Mouse (Mus musculus) kidney, embryonic 14.5 days (tissue): ENCODE measurements around the gene Nelfa. TPM values are rescaled to one million over a fixed set of nuclear protein-coding genes. Genes with fewer than 3 reads are reported as not detected.
A peak's percentile ranks its signal among the peaks of the same experiment; 100 is the strongest.
"Not testable (repeated sequence)": the region's sequence is repeated elsewhere in the genome, so short reads cannot be mapped to it uniquely, and the experiment has no call there.

Experiments used
- ATAC-seq: fragments of 200-750 bp; cut with Nextera tagmentation; 2 replicates; pipeline ENCODE4 v1.8.0; 2017; ENCODE audit warnings: moderate number of reproducible peaks, mild to moderate bottlenecking, moderate TSS enrichment, moderate library complexity; ENCODE audit not compliant: low FRiP score, low TSS enrichment
- H3K27ac ChIP-seq: fragments of 300-500 bp; sonication (generic); 2 replicates; pipeline ENCODE4 v1.5.1; 2014; ENCODE audit warnings: low read depth, mild to moderate bottlenecking, low read length, moderate library complexity, mixed read lengths
- H3K27me3 ChIP-seq: fragments of 300-500 bp; sonication (generic); 2 replicates; pipeline ENCODE4 v1.6.1; 2014; ENCODE audit warnings: mild to moderate bottlenecking, low read length; ENCODE audit not compliant: control insufficient read depth, insufficient read depth
- H3K36me3 ChIP-seq: fragments of 300-500 bp; sonication (generic); 2 replicates; pipeline ENCODE4 v1.6.1; 2014; ENCODE audit warnings: low read length, mixed read lengths; ENCODE audit not compliant: control insufficient read depth, insufficient read depth
- H3K4me1 ChIP-seq: fragments of 300-500 bp; sonication (generic); 2 replicates; pipeline ENCODE4 v1.6.1; 2014; ENCODE audit warnings: low read length, mixed read lengths; ENCODE audit not compliant: control insufficient read depth, insufficient read depth
- H3K4me2 ChIP-seq: fragments of 300-500 bp; sonication (generic); replicated peaks from 2 replicates; pipeline ENCODE4 v1.6.1; 2014; ENCODE audit warnings: low read depth, mild to moderate bottlenecking, low read length
- H3K4me3 ChIP-seq: fragments of 300-500 bp; sonication (generic); 2 replicates; pipeline ENCODE4 v1.5.1; 2014; ENCODE audit warnings: mild to moderate bottlenecking, low read length
- H3K9ac ChIP-seq: fragments of 300-500 bp; sonication (generic); 2 replicates; pipeline ENCODE4 v1.6.1; 2014; ENCODE audit warnings: low read depth, mild to moderate bottlenecking, low read length, moderate library complexity
- H3K9me3 ChIP-seq: fragments of 300-500 bp; sonication (generic); 2 replicates; pipeline ENCODE4 v1.6.1; 2016; ENCODE audit warnings: low read length; ENCODE audit not compliant: control insufficient read depth
- WGBS: fragments of 180-500 bp; shearing (Covaris S2); extraction: QIAGEN DNeasy Blood & Tissue Kit; methylation state at CpG from one replicate; pipeline ENCODE4 v1.1.7; 2014; 5-methylcytosine and 5-hydroxymethylcytosine counted together
- polyA plus RNA-seq: library from polyadenylated mRNA; unstranded; fragments of >200 nt; fragmentation: Nextera tagmentation; extraction: Ambion mirVana; gene quantifications from 2 replicates; pipeline ENCODE4 v1.2.1, GENCODE M21; 2014

Nelfa gene
- polyA plus RNA-seq, 1 experiment from 2014 or later, result 60.3 TPM

GRCm38 (mm10) chr5:33953471-33954185 is 17.4 kb upstream of the Nelfa start:
- Histone ChIP-seq H3K9ac (no peak overlapping the region), H3K27ac (no peak overlapping the region), H3K4me3 (no peak overlapping the region), H3K4me1 (no peaks in the 10 kb centered on the region), H3K36me3 (no peaks in the 10 kb centered on the region), H3K9me3 (peaks cover 21% of the 10 kb centered on the region), H3K27me3 (no peaks in the 10 kb centered on the region), H3K4me2 (no peak overlapping the region)
- ATAC-seq, result no peak
- WGBS, result 91% methylated on average over 17 of the region's 17 CpGs

DNA sequence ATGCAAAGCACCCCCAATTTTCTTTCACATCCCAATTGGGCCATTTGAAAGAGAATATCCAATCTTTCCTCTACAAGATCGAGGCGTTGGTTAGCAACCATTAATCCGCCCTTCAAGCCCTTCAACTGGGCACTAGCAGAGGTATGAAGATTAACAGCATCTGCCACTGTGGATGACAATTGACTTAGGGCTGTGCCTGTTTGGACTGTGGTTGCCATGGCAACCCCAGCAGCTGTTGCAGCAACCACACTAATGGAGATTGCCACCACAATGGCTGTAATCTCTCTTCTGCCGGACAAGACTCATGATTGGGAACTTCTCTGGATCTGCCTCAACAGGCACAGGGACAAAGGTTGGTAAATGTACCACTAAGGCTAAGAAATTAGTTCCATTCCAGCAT is 12.1 kb upstream of the Nelfa start:
- ATAC-seq, result no peak
- WGBS, result 93% methylated on average over 4 of the region's 4 CpGs

DNA sequence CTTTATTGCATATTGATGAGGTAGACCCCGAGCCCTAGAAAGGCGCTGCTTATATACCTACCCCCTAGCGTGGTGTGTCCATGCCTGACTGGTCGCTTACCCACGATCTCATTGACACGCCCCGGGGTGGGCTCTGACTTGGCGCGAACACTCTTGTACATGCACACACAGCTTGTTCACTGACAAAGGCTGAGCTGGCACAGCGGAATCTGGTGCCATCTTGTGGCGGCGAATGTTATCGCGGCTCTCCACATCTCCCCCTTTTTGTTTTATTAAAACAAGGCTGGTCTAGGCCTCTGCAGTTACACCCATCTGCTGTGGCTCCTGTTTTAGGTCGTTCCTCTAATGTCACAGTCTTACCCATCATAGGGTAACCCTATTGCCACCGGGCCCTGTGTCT is 10.8 kb upstream of the Nelfa start:
- not testable (repeated sequence) for H3K36me3 ChIP-seq, H3K27me3 ChIP-seq, H3K4me1 ChIP-seq, ATAC-seq, H3K4me2 ChIP-seq, H3K9ac ChIP-seq, H3K4me3 ChIP-seq, H3K27ac ChIP-seq
- 88% methylated on average over 16 of the region's 16 CpGs for WGBS
- peaks cover 20% of the 10 kb centered on the region for H3K9me3 ChIP-seq

More for the DNA sequence above, 12.1 kb upstream of the Nelfa start:
- Histone ChIP-seq H3K4me2 (no peak overlapping the region), H3K9ac (no peak overlapping the region), H3K9me3 (peaks cover 20% of the 10 kb centered on the region), H3K27ac (no peak overlapping the region), H3K4me3 (no peak overlapping the region), H3K27me3 (no peaks in the 10 kb centered on the region), H3K36me3 (no peaks in the 10 kb centered on the region), H3K4me1 (no peaks in the 10 kb centered on the region)

DNA sequence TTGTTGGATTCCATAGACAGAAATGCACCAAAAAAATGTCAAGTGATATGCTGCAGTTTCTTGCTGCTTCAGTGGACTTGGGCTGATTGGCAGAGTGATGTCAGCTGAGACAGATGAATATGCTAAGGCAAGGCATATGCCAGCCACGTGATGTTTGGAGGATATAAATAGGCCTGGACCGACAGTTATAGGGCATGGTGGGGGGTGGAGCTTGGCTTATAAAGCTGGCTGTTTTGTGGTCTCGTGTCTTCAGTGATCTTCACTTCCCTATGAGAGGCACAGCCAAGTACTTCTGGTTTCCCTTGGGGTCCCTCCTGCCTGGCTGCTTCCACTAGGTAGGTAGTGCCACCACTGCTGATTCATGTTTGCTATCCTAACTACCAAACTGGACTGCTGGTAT is 2.2 kb upstream of the Nelfa start:
- Histone ChIP-seq H3K4me1 (peaks cover 11% of the 10 kb centered on the region; the same call in 1 of the 2 replicates), H3K36me3 (no peaks in the 10 kb centered on the region; the same call in 1 of the 2 replicates), H3K27ac (no peak overlapping the region), H3K4me2 (no peak overlapping the region), H3K4me3 (no peak overlapping the region), H3K9ac (no peak overlapping the region), H3K27me3 (no peaks in the 10 kb centered on the region), H3K9me3 (peaks cover 21% of the 10 kb centered on the region)
- WGBS, result 93% methylated on average over 3 of the region's 3 CpGs
- no peak for ATAC-seq

GRCm38 (mm10) chr5:33937230-33937629 is 1.0 kb upstream of the Nelfa start:
- no peak overlapping the region for H3K27ac ChIP-seq
- H3K4me1 ChIP-seq, result peaks cover 11% of the 10 kb centered on the region; the same call in 1 of the 2 replicates
- WGBS, result 98% methylated on average over 2 of the region's 2 CpGs
- no peaks in the 10 kb centered on the region for H3K27me3 ChIP-seq
- H3K4me3 ChIP-seq, result no peak overlapping the region
- H3K9me3 ChIP-seq, result peaks cover 20% of the 10 kb centered on the region
- ATAC-seq, result no peak
- H3K9ac ChIP-seq, result no peak overlapping the region
- no peaks in the 10 kb centered on the region; the same call in 1 of the 2 replicates for H3K36me3 ChIP-seq
- peak overlapping the region; percentile 52 for H3K4me2 ChIP-seq

DNA sequence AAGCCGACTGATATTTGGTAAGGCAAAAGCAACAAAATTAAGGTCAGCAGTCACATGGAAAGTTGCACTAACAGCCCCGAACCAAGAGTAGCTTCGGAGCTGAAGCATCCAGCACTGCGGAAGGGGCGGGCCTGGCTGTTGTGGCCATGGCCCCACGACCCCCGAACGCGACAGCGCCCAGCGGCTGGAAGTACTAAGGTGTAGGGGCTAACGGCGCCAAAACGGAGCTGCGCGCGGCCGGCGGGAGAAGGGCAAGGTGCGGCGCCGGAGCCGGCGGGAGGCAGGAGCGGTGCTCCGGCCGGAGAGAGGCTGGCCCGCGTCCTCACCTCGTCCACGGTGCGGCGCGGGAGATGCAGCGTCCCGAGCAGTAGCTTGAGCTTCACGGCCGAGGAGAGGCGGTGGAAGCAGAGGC is 507 bp downstream of the Nelfa start:
- H3K36me3 ChIP-seq, result peaks cover 5% of the 10 kb centered on the region; the same call in 1 of the 2 replicates
- peaks cover 11% of the 10 kb centered on the region for H3K9me3 ChIP-seq
- H3K4me1 ChIP-seq, result peaks cover 11% of the 10 kb centered on the region; the same call in 1 of the 2 replicates
- WGBS, result under 1% methylated on average over 39 of the region's 39 CpGs
- peak overlapping the region; percentile 55 for H3K4me2 ChIP-seq
- H3K27ac ChIP-seq, result peak overlapping the region; percentile 84
- H3K4me3 ChIP-seq, result peak overlapping the region; percentile 84
- peak overlapping the region; percentile 92 for H3K9ac ChIP-seq
- H3K27me3 ChIP-seq, result no peaks in the 10 kb centered on the region
- ATAC-seq, result peak; percentile 68; the same call in 1 of the 2 replicates

GRCm38 (mm10) chr5:33934877-33935276 is 1.3 kb downstream of the Nelfa start:
- Histone ChIP-seq H3K9me3 (peaks cover 5% of the 10 kb centered on the region), H3K36me3 (peaks cover 10% of the 10 kb centered on the region), H3K4me3 (peak overlapping the region; percentile 84), H3K4me1 (peaks cover 11% of the 10 kb centered on the region; the same call in 1 of the 2 replicates), H3K27ac (no peak overlapping the region), H3K4me2 (peak overlapping the region; percentile 55), H3K9ac (no peak overlapping the region; the same call in 1 of the 2 replicates), H3K27me3 (no peaks in the 10 kb centered on the region)
- ATAC-seq, result no peak
- WGBS, result 70% methylated on average over 7 of the region's 7 CpGs

DNA sequence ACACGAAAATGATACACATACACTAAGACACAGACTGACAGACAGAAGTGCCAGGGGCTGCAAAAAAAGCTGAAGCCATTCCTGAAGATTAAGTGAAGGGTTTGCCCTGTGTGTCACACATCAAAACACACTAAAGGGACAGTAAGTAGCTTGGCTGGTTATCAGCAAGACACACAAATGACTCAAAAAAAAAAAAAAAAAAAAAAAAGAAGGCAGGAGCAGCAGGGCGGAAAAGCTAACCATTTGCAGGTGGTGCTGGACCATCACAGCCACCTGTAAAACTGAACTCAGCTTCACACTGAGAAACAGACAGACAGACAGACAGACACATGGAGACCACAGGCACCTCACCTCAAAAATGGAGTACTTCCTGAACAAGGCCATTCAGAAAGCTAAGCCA is 2.1 kb downstream of the Nelfa start:
- Histone ChIP-seq H3K9ac (0 out of 2 replicates have a peak overlapping the region, but pooled peaks have one; percentile 7), H3K27ac (no peak overlapping the region), H3K36me3 (peaks cover 18% of the 10 kb centered on the region), H3K4me1 (peaks cover 11% of the 10 kb centered on the region; the same call in 1 of the 2 replicates), H3K27me3 (no peaks in the 10 kb centered on the region), H3K4me3 (no peak overlapping the region; the same call in 1 of the 2 replicates), H3K4me2 (peak overlapping the region; percentile 55; the same call in 1 of the 2 replicates), H3K9me3 (peaks cover under 1% of the 10 kb centered on the region; the same call in 1 of the 2 replicates)
- no peak for ATAC-seq
- 92% methylated on average over 2 of the region's 2 CpGs for WGBS

GRCm38 (mm10) chr5:33932413-33932812 is 3.8 kb downstream of the Nelfa start:
- ATAC-seq, result no peak
- peaks cover 11% of the 10 kb centered on the region; the same call in 1 of the 2 replicates for H3K4me1 ChIP-seq
- H3K27ac ChIP-seq, result no peak overlapping the region
- H3K9me3 ChIP-seq, result no peaks in the 10 kb centered on the region; the same call in 1 of the 2 replicates
- peaks cover 27% of the 10 kb centered on the region for H3K36me3 ChIP-seq
- no peaks in the 10 kb centered on the region for H3K27me3 ChIP-seq
- H3K4me3 ChIP-seq, result no peak overlapping the region
- no peak overlapping the region for H3K4me2 ChIP-seq
- 91% methylated on average over 2 of the region's 2 CpGs for WGBS
- H3K9ac ChIP-seq, result no peak overlapping the region
